Mouse (Mus musculus) limb, embryonic 11.5 days (tissue): ENCODE measurements at regions not wholly inside any gene's neighbourhood (a gene's known extent, or its start where the extent isn't known, plus 50 kb on each side); places are given as distances from the start of the nearest gene placed in this dataset.

ENCODE experiments used
- ATAC-seq: fragments of 200-750 bp; cut with Nextera tagmentation; 2 replicates; pipeline ENCODE4 v1.8.0; 2017; ENCODE audit warnings: low read depth; ENCODE audit not compliant: insufficient number of reproducible peaks, low FRiP score, low TSS enrichment
- DNase-seq: peaks from one replicate; pipeline ENCODE4 v3.0.0-alpha.2; 2015; ENCODE audit warnings: low spot score
- H3K27ac ChIP-seq: fragments of 300-500 bp; sonication (generic); replicated peaks from 2 replicates; pipeline ENCODE4 v1.5.1; 2014; ENCODE audit warnings: low read depth, mild to moderate bottlenecking, low read length
- H3K27me3 ChIP-seq: fragments of 300-500 bp; sonication (generic); 2 replicates; pipeline ENCODE4 v1.6.1; 2014; ENCODE audit warnings: mild to moderate bottlenecking, low read length, mixed read lengths; ENCODE audit not compliant: control insufficient read depth, insufficient read depth
- H3K36me3 ChIP-seq: fragments of 300-500 bp; sonication (generic); 2 replicates; pipeline ENCODE4 v1.6.1; 2014; ENCODE audit warnings: mild to moderate bottlenecking, low read length, moderate library complexity, mixed read lengths; ENCODE audit not compliant: control insufficient read depth, insufficient read depth
- H3K4me1 ChIP-seq: fragments of 300-500 bp; sonication (generic); 2 replicates; pipeline ENCODE4 v1.6.1; 2014; ENCODE audit warnings: low read length, mixed read lengths; ENCODE audit not compliant: control insufficient read depth, insufficient read depth
- H3K4me2 ChIP-seq: fragments of 300-500 bp; sonication (generic); 2 replicates; pipeline ENCODE4 v1.6.1; 2014; ENCODE audit warnings: low read depth, mild to moderate bottlenecking, moderate library complexity; ENCODE audit not compliant: severe bottlenecking
- H3K4me3 ChIP-seq: fragments of 300-500 bp; sonication (generic); 2 replicates; pipeline ENCODE4 v1.5.1; 2014; ENCODE audit warnings: low read depth, low read length
- H3K9ac ChIP-seq: fragments of 300-500 bp; sonication (generic); 2 replicates; pipeline ENCODE4 v1.6.1; 2014; ENCODE audit warnings: mild to moderate bottlenecking, low read length
- H3K9me3 ChIP-seq: fragments of 300-500 bp; sonication (generic); 2 replicates; pipeline ENCODE4 v1.6.1; 2016; ENCODE audit warnings: low read length; ENCODE audit not compliant: control insufficient read depth
- WGBS: fragments of 180-500 bp; shearing (Covaris S2); extraction: QIAGEN DNeasy Blood & Tissue Kit; methylation state at CpG from one replicate; pipeline ENCODE4 v1.1.7; 2014; 5-methylcytosine and 5-hydroxymethylcytosine counted together

DNA sequence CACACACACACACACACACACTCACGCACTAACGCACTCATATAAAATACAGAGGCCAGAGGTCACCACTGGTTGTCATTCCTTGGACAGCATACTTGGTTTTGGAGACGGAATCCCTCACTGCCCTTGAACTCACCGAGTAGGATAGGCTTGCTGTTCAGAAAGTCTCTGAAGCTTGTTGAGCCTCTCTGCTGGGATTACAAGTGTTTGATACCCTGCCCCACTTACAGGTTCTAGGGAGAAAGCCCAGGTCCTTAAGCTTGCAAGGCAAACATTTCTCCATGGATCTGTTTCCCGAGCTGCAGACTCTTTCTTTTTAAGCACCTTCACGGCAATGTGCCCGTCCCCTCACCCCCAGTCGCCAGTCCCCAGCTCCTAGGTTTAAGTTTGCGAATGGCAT, 254.0 kb upstream of the Hs6st1 start:
- Histone ChIP-seq H3K4me2 (no peak overlapping the region), H3K9ac (no peak overlapping the region), H3K4me1 (no peaks in the 10 kb centered on the region), H3K36me3 (no peaks in the 10 kb centered on the region), H3K9me3 (no peaks in the 10 kb centered on the region), H3K27me3 (no peaks in the 10 kb centered on the region), H3K27ac (no peak overlapping the region), H3K4me3 (no peak overlapping the region)
- DNase-seq (no peak), ATAC-seq (no peak)
- WGBS, result 77% methylated on average over 9 of the region's 9 CpGs

DNA sequence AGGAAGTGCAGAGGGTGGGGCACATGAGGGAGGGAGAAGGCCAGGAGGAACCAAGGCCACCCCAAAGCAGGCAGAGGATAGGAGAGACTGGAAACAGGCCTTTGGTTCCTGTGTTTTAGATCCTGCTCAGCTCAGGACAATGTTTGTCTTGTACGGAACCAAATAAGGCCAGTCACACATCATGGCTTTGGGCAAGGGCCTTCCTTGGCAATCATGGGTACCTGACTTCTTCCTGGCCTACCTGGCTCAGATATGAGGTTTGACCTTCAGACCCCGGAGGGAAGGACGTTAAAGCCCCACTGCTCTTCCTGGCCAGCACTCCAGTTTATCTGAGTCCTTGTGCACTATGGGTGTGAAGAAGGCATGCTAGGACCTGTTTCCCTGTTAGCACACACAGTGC, 253.4 kb upstream of the Hs6st1 start:
- H3K9ac ChIP-seq, result no peak overlapping the region
- 83% methylated on average over 3 of the region's 3 CpGs for WGBS

DNA sequence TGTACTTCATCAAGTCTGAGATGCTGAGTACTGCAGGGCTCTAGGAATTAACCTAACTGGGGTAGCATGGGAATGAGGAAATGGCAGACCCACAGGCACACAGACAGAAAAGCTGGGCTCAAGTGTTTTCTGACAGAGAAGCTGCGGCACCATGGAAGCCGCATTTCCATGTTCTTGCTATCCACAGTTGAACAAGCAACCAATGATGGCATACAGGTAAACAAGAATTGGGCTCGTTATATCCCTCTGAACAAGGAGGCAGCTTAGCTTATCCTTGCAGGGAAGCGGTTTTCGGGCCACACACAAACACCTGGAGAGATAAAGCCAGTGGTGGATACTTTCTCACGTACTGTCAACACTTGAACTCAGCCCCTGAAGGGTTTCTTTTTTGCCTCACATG, 246.4 kb upstream of the Hs6st1 start:
- Histone ChIP-seq H3K27me3 (no peaks in the 10 kb centered on the region), H3K9ac (no peak overlapping the region), H3K4me1 (peaks cover 10% of the 10 kb centered on the region; the same call in 1 of the 2 replicates), H3K9me3 (no peaks in the 10 kb centered on the region), H3K27ac (no peak overlapping the region), H3K4me2 (no peak overlapping the region), H3K4me3 (no peak overlapping the region), H3K36me3 (no peaks in the 10 kb centered on the region)
- DNase-seq (no peak), ATAC-seq (no peak)
- WGBS, result 93% methylated on average over 6 of the region's 6 CpGs

More for the DNA sequence above, 253.4 kb upstream of the Hs6st1 start:
- ATAC-seq (no peak), DNase-seq (no peak)
- no peak overlapping the region for H3K4me2 ChIP-seq
- no peaks in the 10 kb centered on the region for H3K27me3 ChIP-seq
- H3K27ac ChIP-seq, result no peak overlapping the region
- no peaks in the 10 kb centered on the region for H3K9me3 ChIP-seq
- H3K36me3 ChIP-seq, result no peaks in the 10 kb centered on the region
- no peak overlapping the region for H3K4me3 ChIP-seq
- H3K4me1 ChIP-seq, result no peaks in the 10 kb centered on the region

DNA sequence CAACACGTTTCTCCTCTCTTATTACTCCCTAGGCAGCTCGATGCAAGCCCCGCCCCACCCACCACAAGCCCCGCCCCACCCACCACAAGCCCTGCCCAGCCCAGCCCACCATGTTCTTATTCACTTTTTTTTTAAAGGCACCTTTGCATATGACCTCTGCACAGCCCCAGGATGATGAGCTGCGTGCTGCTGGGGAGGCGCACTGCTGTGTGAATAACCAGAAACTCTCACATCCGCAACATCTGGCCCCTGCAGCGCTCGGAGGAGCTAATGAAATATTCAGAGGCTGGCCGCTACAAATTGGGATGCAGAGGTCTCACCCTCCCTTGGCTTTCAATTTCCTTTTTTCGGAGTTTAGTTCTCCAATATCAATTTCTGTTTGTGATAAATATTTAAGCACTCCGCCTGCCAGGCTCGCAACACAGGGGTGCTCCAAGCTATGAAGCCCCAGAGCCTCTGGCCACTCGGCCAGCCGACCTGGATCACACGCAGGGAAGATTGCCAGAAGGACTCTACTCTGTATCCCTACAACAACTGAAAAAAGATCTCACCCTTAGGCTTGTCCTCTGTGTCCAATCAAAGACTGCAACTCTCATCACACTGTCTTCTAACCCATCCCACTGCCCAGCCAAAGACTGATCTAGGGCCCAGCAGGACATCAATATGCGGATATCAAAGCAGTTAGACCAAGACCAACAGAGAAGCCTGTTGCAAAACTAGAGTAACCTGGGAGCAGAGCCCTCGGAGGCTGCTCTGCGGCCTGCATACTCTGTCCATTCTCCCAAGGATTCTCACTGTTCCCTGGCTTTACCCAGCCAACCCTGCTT, 245.6 kb upstream of the Hs6st1 start:
- Histone ChIP-seq H3K27me3 (no peaks in the 10 kb centered on the region), H3K9ac (no peak overlapping the region), H3K4me2 (no peak overlapping the region), H3K4me1 (peaks cover 10% of the 10 kb centered on the region; the same call in 1 of the 2 replicates), H3K27ac (no peak overlapping the region), H3K9me3 (no peaks in the 10 kb centered on the region), H3K36me3 (no peaks in the 10 kb centered on the region), H3K4me3 (no peak overlapping the region)
- no peak for ATAC-seq
- DNase-seq, result peak; percentile 43
- 41% methylated on average over 19 of the region's 19 CpGs for WGBS

DNA sequence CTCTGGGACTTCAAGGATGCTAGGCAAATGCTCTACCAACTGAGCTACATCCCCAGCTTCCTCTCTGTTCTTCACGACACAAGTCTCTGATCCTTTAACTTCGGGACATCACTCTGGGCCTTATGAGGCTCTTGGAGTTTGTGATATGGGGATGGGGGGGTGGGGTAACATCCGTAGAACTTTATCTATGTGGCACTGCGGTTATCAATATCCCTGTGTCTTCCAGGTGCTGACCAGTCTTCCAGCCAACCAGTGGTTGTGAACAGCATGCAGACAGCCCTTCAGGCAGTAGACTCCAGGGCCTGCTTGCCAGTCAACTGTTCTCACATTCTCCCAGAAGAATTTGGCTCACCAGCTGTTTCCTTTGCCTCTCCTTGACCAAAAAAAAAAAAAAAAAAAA, 244.7 kb upstream of the Hs6st1 start:
- Histone ChIP-seq H3K4me2 (no peak overlapping the region), H3K36me3 (no peaks in the 10 kb centered on the region), H3K27ac (0 out of 2 replicates have a peak overlapping the region, but pooled peaks have one; percentile 14), H3K27me3 (no peaks in the 10 kb centered on the region), H3K4me3 (no peak overlapping the region), H3K9ac (no peak overlapping the region), H3K9me3 (no peaks in the 10 kb centered on the region), H3K4me1 (peaks cover 10% of the 10 kb centered on the region; the same call in 1 of the 2 replicates)
- 85% methylated on average over 4 of the region's 4 CpGs for WGBS
- DNase-seq (no peak), ATAC-seq (no peak)

DNA sequence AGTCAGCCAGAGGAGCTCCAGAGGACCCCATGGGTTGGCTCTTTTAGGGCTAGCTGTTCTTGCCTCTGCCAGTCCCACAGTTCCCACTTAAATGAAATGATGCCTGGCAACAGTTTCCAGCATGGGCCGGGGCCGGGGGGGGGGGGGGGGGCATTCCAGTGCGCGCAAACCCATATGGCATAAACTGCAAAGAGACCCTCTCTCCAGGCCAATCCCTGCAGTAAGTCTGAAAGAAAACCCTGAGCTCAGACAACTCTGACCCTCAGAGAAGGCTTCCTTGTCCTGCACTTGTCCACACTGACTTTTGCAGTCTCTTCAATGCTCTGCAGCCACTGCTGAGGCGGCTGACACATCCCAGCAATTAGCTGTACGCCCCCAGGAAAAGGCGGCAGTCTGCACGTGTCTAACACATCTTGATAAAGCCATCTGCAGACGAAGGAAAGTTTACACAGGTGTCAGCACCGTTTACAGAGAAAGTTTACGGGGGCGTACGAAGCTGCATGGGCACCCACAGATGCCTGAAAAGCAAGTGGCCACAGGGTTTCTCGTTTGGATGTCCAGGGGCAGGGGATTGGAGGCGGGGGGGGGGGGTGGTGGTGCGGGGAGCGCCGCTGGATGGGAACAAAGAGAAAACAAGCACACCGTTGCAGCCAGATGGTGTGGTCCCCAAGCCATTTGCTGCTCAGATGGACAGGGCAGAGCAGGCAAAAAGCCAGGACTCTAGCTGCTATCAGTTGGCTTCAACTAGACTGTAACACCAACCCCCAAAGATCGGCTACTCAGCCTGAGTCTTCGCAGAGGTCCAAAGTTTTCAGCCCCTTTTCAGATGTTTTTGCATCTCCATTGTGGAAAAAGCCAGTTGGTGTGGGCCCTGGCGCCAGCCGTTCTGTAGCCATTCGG, 244.0 kb upstream of the Hs6st1 start:
- peak; percentile 44 for DNase-seq
- 45% methylated on average over 23 of the region's 24 CpGs for WGBS

DNA sequence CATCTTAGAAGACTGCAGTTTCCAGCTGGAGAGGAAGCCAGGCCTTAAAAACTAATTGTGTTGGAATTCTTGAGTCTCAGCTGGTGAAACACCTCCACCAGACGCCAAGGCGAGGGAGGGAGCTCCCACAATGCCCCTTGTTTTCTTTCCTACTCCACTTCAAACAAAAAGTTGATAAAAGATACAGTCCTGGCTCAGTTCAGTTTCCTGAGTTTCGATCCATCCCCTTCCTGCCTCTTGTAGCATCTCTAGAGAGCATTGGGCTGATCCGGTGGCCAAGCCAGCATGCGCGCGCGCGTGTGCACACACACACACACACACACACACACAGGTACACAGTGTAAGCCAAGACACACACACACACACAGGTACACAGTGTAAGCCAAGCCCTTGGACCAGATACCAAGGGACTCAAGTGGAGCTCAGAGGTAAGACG, 242.7 kb upstream of the Hs6st1 start:
- H3K9ac ChIP-seq, result no peak overlapping the region
- DNase-seq, result peak; percentile 38
- no peak overlapping the region for H3K4me2 ChIP-seq
- peaks cover 10% of the 10 kb centered on the region; the same call in 1 of the 2 replicates for H3K4me1 ChIP-seq
- H3K9me3 ChIP-seq, result no peaks in the 10 kb centered on the region
- no peak overlapping the region for H3K4me3 ChIP-seq
- WGBS, result 72% methylated on average over 10 of the region's 10 CpGs
- H3K27me3 ChIP-seq, result no peaks in the 10 kb centered on the region
- no peaks in the 10 kb centered on the region for H3K36me3 ChIP-seq
- no peak for ATAC-seq
- no peak overlapping the region for H3K27ac ChIP-seq

More for the DNA sequence above, 244.0 kb upstream of the Hs6st1 start:
- Histone ChIP-seq H3K27me3 (no peaks in the 10 kb centered on the region), H3K36me3 (no peaks in the 10 kb centered on the region), H3K4me1 (peaks cover 10% of the 10 kb centered on the region; the same call in 1 of the 2 replicates), H3K4me2 (no peak overlapping the region), H3K9ac (no peak overlapping the region), H3K4me3 (no peak overlapping the region), H3K9me3 (no peaks in the 10 kb centered on the region), H3K27ac (no peak overlapping the region)
- ATAC-seq, result 0 out of 2 replicates have a peak, but pooled peaks have one; percentile 33

DNA sequence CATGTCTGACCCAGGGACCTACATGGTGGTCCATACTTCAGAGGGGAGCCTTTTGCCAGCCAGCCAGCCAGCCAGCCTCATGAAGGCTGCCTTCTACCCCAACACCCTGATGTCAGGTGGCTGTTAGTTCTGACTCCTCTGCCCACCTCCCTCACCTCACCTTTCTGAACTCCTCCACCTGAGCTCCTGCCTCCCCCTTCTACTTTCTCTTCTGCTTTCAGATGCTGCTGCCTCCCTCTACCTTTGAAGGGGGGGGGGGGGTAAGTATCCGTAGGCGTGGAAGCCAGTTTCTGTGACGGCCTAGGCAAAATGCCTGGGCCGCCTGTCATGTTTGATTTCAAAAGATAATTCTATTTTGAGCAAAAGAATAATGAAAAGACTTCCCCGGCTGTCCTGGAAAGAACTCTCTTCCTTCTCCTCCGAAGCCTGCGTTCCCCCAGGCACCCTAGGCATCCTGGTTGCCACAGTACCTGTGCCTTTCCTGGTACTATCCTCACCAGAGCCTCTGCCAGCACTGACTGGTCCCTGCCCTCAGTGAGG, 241.6 kb upstream of the Hs6st1 start:
- Histone ChIP-seq H3K27ac (no peak overlapping the region), H3K4me2 (no peak overlapping the region), H3K9me3 (no peaks in the 10 kb centered on the region), H3K36me3 (no peaks in the 10 kb centered on the region), H3K4me1 (peaks cover 10% of the 10 kb centered on the region; the same call in 1 of the 2 replicates), H3K27me3 (no peaks in the 10 kb centered on the region), H3K4me3 (no peak overlapping the region), H3K9ac (no peak overlapping the region)
- no peak for DNase-seq
- WGBS, result 86% methylated on average over 7 of the region's 7 CpGs
- ATAC-seq, result no peak
